Mouse (Mus musculus) adrenal gland (tissue): ENCODE data around the gene Rnf150.

Experiments used
- intact Hi-C: fragments of 180-260 bp; cut with DNase I; formaldehyde crosslinking; loops from one replicate; pipeline ENCODE4 v1.15.1; 2025

Rnf150 gene

DNA sequence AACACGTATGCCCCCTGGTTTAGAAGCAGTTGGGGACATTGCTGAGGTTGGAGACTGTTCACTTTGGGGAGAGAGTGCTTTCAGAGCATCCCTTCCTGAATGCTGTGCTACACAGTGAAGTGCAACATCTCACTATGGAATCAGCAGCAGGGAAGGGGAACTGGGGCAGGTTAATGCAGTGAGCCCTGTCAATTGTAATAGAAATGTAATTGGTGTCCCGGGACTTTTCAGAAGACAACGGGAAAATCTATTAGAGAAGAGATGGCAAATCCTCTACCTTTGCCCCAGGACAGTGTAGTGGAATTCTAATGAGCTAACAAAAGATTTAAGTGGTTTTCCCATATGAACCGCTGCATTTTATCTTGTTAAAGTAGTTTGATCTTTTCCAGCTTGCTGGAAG lies 21.3 kb downstream of the Rnf150 start:
- intact Hi-C loops = no loop called here

GRCm38 (mm10) chr8:82887234-82887633 lies 24.1 kb downstream of the Rnf150 start:
- intact Hi-C loops = no loop called here

GRCm38 (mm10) chr8:82889062-82889720 lies 26.0 kb downstream of the Rnf150 start:
- intact Hi-C loops = no loop called here

- intact Hi-C loops = no loop called here
Measured at GRCm38 (mm10) chr8:82895091-82895490, 31.9 kb downstream of the Rnf150 start.

- intact Hi-C loops = no loop called here
Measured at GRCm38 (mm10) chr8:82896796-82897195, 33.6 kb downstream of the Rnf150 start.

GRCm38 (mm10) chr8:82897628-82898458 lies 34.7 kb downstream of the Rnf150 start:
- intact Hi-C loops = no loop called here

DNA sequence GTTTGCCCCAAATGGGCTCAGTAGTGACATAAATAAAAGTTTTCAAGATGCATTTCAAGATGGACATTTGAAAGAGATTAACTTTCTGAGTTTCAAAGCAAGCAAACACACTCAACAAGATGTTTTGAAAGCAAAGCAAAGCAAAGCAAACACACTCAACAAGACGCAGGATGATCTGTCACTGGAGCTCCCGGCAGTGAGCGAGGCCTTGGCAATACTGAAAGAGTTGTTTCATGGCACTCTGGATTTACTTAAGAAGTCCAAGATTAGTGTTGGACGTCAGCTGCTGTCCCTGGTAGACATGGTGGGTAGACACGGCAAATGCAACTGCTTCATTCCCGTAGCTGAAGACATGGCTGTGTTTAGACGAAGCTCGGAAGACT lies 35.3 kb downstream of the Rnf150 start:
- intact Hi-C loops = no loop called here

DNA sequence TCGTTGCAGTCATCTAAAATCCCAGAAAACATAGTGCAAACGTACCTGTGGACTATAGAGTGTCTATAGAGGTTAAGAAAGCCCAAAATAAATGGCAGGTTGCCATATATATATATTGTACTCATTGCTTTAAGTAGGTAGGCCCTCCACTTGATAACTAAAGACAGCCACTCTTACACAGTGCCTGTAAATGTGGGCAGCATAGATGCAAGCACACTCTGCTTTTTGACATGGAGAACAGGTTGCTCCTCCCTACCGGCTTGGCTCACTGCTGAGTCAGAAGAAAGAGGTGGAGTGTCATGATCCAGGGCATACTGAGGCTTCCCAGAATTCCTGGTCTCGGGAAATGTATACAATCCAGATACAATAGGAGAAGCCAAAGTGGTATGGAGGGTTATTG lies 37.8 kb downstream of the Rnf150 start:
- intact Hi-C loops = no loop called here

DNA sequence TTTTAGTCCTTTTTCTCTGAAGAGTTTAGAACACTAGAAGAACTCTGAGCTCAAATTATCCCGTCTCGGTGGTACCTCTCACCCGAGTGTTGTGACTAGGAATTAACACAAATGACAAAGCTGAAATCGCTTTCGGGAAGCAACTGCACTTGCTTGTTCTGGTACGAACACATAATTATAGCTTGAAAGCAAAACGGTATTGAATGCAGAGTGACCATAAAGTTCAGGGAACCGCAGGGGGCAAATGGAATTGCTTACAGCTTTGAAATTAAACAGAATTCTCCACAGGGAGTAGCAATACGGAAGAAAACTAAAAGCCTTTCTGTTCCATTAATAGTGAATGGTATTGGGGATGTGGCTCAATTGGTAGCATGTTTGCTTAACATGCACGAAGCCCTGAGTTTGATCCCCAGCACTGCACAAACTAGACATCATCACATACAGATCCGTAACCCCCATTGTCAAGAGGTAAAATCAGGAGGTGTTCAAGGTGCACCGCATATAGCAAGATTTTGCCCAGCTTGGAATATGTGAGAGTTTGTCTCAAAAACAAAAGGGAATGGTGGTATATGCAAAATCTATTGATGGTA lies 38.5 kb downstream of the Rnf150 start:
- intact Hi-C loops = no loop called here

GRCm38 (mm10) chr8:82903497-82903896 lies 40.3 kb downstream of the Rnf150 start:
- intact Hi-C loops = no loop called here

- intact Hi-C loops = no loop called here
Measured at GRCm38 (mm10) chr8:82907271-82907670, 44.1 kb downstream of the Rnf150 start.

DNA sequence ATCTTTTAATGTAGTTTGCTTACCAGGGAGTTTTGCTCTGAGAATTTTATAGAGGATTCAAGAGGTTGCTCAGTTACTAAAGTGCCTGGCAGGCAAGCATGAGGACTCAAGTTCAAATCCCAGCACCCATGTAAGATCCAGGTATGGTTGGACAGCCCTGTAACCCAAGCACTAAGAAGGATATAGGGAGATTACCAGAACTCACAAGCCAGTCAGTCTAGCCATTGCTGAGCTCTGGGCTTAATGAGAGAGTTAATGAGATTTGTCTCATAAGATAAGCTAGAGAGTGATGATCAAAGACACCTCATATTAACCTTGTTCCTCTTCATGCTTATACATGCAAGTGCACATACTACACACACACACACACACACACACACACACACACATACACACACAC lies 48.3 kb downstream of the Rnf150 start:
- intact Hi-C loops = no loop called here

DNA sequence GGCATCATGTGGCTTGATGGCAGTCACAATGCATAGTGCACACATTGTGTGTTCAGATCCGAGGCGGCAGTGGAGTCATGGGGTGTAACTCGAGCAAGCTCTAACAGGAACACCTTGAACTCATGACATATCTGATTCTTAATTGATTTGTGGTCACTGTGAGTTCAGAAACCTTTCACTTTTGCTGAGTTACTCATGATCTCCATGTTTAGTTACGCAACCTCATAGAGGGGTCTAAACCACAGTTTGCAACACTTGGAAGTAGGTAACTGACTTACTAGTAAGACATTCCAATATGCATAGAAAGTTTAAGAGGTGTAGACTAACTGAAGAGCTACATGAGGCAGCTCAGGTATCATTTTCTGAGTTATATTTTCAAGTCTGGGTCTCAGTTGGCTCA lies 49.1 kb downstream of the Rnf150 start:
- intact Hi-C loops = no loop called here

DNA sequence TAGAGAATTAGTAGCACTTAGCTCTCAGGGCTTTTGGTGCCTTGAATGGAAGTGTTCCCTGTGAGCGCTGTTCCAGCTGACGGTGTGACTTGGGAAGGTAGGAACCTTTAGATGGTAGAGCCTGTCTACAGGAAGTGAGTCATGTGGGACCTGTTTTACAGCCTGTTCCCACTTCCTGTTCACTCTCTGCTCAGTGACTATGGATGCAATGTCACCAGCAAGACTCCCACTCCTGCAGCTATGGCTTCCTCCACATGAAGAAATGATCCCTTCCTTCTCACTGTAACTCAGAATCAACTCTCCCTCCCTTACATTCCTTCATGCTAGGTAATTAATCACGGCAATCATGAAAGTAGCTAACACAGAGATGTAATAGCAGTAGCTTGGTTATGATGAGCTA lies 51.4 kb downstream of the Rnf150 start:
- intact Hi-C loops = no loop called here

- intact Hi-C loops = no loop called here
Measured at GRCm38 (mm10) chr8:82916851-82917539, 53.8 kb downstream of the Rnf150 start.

DNA sequence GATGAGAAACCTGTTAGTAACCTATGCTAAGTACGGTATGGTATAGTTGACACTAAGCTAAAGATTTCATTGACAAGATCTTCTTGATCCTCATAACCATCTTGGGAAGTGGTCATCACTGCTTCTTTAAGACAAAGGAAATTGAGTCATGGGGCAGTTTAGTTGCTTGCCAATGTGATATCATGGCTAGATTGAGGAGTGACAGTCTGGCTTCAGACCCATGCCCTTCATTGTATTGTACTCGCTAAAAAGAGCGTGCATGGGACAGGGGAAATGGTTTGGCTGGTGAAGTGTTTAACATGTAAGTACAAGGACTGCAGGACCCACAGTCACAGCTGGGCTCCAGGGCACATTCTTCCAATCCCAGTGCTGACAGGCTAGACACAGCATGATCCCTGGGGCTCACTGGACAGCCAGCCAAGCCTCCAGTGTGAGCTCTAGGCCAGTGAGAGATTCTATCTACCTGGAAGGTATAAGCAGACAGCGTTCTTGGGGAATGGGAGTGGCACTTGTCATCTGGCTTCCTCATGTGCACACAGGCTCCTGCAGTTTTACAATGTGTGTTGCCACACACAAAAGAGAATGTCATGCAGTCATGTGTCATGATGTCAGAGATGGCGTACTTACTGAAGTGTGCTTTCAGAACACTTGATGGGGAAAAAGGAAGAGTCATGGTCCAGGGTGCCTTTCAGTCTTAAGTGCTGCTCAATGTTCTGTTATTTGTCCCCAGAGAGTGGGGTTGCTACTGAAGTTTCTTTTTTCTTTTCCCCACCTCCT lies 54.6 kb downstream of the Rnf150 start:
- intact Hi-C loops = no loop called here

DNA sequence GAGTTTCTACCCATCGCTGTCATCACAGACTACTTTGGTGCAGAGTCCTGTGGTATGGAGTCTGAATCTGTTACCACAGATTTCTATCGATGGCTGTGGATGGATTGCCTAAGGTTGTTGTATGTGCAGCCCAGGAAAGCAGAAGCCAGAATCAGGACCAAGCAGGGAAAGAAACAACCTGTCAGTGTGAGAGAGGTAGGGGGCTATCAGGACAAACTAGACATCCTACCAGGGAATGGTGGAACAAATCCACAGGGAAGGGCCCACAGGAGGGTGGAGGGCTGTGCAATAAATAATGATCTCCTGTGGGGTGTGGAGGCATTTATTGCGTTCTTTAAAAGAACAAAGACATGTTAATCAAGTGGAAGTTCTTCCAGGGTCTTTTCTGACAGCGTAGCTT lies 56.5 kb downstream of the Rnf150 start:
- intact Hi-C loops = no loop called here

- intact Hi-C loops = no loop called here
Measured at GRCm38 (mm10) chr8:82920124-82920523, 57.0 kb downstream of the Rnf150 start.

DNA sequence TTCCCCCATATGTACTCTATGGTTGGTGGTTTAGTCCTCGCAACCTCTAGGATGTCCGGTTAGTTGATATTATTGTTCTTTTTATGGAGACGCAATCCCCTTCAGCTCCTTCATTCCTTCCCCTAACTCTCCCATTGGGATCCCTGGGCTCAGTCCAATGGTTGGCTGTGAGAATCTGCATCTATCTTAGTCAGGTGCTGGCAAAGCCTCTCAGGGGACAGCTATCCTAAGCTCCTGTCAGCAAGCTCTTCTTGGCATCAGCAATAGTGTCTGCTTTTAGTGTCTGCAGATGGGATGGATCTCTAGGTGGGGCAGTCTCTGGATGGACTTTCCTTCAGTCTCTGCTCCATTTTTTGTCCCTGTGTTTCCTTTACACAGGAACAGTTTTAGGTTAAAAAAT lies 62.1 kb downstream of the Rnf150 start:
- intact Hi-C loops = no loop called here

DNA sequence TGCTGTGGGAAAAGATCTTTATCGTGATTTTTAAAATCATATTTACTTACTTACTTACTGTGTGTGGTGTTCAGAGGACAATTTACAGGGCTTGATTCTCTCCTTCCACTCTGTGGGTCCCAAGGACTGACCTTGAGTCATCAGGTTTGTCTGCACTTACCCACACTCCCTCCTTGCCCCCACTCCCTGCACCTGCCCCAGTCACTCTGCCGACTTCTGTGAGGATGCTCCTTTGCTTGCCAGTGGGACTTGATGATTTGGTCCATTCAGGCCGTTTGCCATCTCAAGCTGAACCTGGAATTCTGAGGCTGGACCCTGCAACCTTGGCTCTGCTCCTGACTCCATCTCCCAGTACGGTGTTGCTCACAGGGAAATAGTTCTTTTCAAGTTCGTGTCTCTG lies 63.4 kb downstream of the Rnf150 start:
- intact Hi-C loops = no loop called here

- intact Hi-C loops = no loop called here
Measured at GRCm38 (mm10) chr8:82931554-82931953, 68.4 kb downstream of the Rnf150 start.
